8 mouse cellular contexts compared by ENCODE assay signal in genomic region chr7:16018016-16018810, GRCm38 (mm10). TPM values are rescaled to one million over a fixed set of nuclear protein-coding genes. Genes with fewer than 3 reads are reported as not detected.
DNase-seq lines count a peak whose midpoint lies in the region; ATAC-seq and TF ChIP-seq lines count a peak whose summit lies in the region.

No protein-coding gene starts in this region.

- intact Hi-C loops in gastrocnemius, postnatal 36 days (cut with DNase I): no loop called here

- no peak overlapping the region for H3K4me2 ChIP-seq in lung, embryonic 15.5 days
- H3K4me2 ChIP-seq in stomach, postnatal 0 days (replicated peaks; ENCODE audit: low read depth): no peak overlapping the region

- TF ChIP-seq CTCF in testis, adult 2 months (IDR thresholded peaks at IDR 0.05; ENCODE audit: control insufficient read depth, insufficient read depth, insufficient replicate concordance, low read depth, low read length): no peak
- TF ChIP-seq CTCF in stomach, postnatal 0 days (IDR thresholded peaks at IDR 0.05; ENCODE audit: low read depth): no peak

- H3K27me3 ChIP-seq in testis, adult 2 months (ENCODE audit: control insufficient read depth, insufficient read depth, low read length): no peaks in the 10 kb centered on the region
- H3K27me3 ChIP-seq in lung, embryonic 15.5 days: no peaks in the 10 kb centered on the region
- no peaks in the 10 kb centered on the region for H3K27me3 ChIP-seq in stomach, postnatal 0 days (ENCODE audit: control insufficient read depth, insufficient read depth, low read length)

- ATAC-seq in inflammation-experienced regulatory T-cells, adult 6 months: peak; percentile 96
- ATAC-seq in lung, embryonic 15.5 days (ENCODE audit: borderline replicate concordance, extremely low read depth, low FRiP score, low TSS enrichment): peak; percentile 68
- peak; percentile 72 for ATAC-seq in stomach, postnatal 0 days (ENCODE audit: low FRiP score, low TSS enrichment)

- WGBS in lung, embryonic 15.5 days: 59% methylated on average over 9 of the region's 9 CpGs
- 63% methylated on average over 9 of the region's 9 CpGs for WGBS in stomach, postnatal 0 days

- peaks cover 7% of the 10 kb centered on the region for H3K4me1 ChIP-seq in testis, adult 2 months (ENCODE audit: control insufficient read depth, insufficient read depth, low read length)
- H3K4me1 ChIP-seq in lung, embryonic 15.5 days: peaks cover 7% of the 10 kb centered on the region; the same call in 1 of the 2 replicates
- H3K4me1 ChIP-seq in stomach, postnatal 0 days (replicated peaks; ENCODE audit: control insufficient read depth, insufficient read depth): no peaks in the 10 kb centered on the region; the same call in 1 of the 2 replicates

- peak overlapping the region; percentile 44 for H3K27ac ChIP-seq in testis, adult 2 months (ENCODE audit: control insufficient read depth, insufficient read depth, low read depth, low read length)
- H3K27ac ChIP-seq in lung, embryonic 15.5 days: peak overlapping the region; percentile 54
- peak overlapping the region; percentile 15 for H3K27ac ChIP-seq in stomach, postnatal 0 days (replicated peaks)

- TF ChIP-seq EP300 in stomach, postnatal 0 days (optimal IDR thresholded peaks at IDR 0.05): no peak

- no peak overlapping the region for H3K9ac ChIP-seq in lung, embryonic 15.5 days
- H3K9ac ChIP-seq in stomach, postnatal 0 days (ENCODE audit: low read length): no peak overlapping the region

- H3K4me3 ChIP-seq in testis, adult 2 months (ENCODE audit: control insufficient read depth, low read depth, low read length): no peak overlapping the region
- no peak overlapping the region for H3K4me3 ChIP-seq in lung, embryonic 15.5 days
- H3K4me3 ChIP-seq in stomach, postnatal 0 days (ENCODE audit: low read depth, low read length): no peak overlapping the region

- no peaks in the 10 kb centered on the region for H3K9me3 ChIP-seq in lung, embryonic 15.5 days
- H3K9me3 ChIP-seq in stomach, postnatal 0 days (ENCODE audit: control insufficient read depth, low read length): no peaks in the 10 kb centered on the region

- TF ChIP-seq POLR2A in testis, adult 2 months (IDR thresholded peaks at IDR 0.05; ENCODE audit: control insufficient read depth, low read depth, low read length): no peak

- H3K36me3 ChIP-seq in testis, adult 2 months (ENCODE audit: control insufficient read depth, insufficient read depth, low read length): no peaks in the 10 kb centered on the region
- no peaks in the 10 kb centered on the region for H3K36me3 ChIP-seq in lung, embryonic 15.5 days
- no peaks in the 10 kb centered on the region; the same call in 1 of the 2 replicates for H3K36me3 ChIP-seq in stomach, postnatal 0 days (ENCODE audit: control insufficient read depth, insufficient read depth, low read length)

- no peak for DNase-seq in testis, postnatal 10 days (ENCODE audit: low spot score)
- DNase-seq in stomach, postnatal 0 days (ENCODE audit: low spot score): peak; percentile 42
- no peak for DNase-seq in gastrocnemius, postnatal 36 days
- no peak for DNase-seq in left cerebral cortex, adult 11 months (ENCODE audit: low spot score)
- no peak for DNase-seq in right cerebral cortex, postnatal 36 days (ENCODE audit: low spot score in 2 of 2)

RNA-seq across cellular contexts. Expression of gene Bicra, which starts 29.5 kb away (rescaled TPM):
- polyA plus RNA-seq in testis, adult 2 months (2012; rRNA removed): 5.9 and 7.3 TPM in 2 replicates
- 1 to 10 TPM; 2.7 to 4.4 (median 4.2) TPM for polyA plus RNA-seq in inflammation-experienced regulatory T-cells, adult 6 months (2017; shearing (Covaris generic))
- polyA plus RNA-seq in lung, embryonic 15.5 days (2015; fragmentation: Nextera tagmentation; extraction: Ambion mirVana): 5.8 and 8.0 TPM in 2 replicates
- polyA plus RNA-seq in stomach, postnatal 0 days (2015; fragmentation: Nextera tagmentation; extraction: Ambion mirVana): 1.8 and 2.3 TPM in 2 replicates
- total RNA-seq in gastrocnemius, postnatal 36 days (2021): 1 to 10 TPM; 4.5 to 6.6 TPM

RNA-seq across cellular contexts. Expression of gene Zfp541, which starts 43.4 kb away (rescaled TPM):
- polyA plus RNA-seq in testis, adult 2 months (2012; rRNA removed): 98.8 and 100 TPM in 2 replicates
- polyA plus RNA-seq in inflammation-experienced regulatory T-cells, adult 6 months (2017; shearing (Covaris generic)): under 1 TPM in 1 of 3 experiments, not detected in 2; 0.07 TPM
- polyA plus RNA-seq in lung, embryonic 15.5 days (2015; fragmentation: Nextera tagmentation; extraction: Ambion mirVana): 0.04 TPM in 1 of 2 replicates, not detected in the other
- 0.05 TPM in 2 replicates for polyA plus RNA-seq in stomach, postnatal 0 days (2015; fragmentation: Nextera tagmentation; extraction: Ambion mirVana)
- total RNA-seq in gastrocnemius, postnatal 36 days (2021): not detected

RNA-seq across cellular contexts. Expression of gene Ehd2, which starts 50.8 kb away (rescaled TPM):
- polyA plus RNA-seq in testis, adult 2 months (2012; rRNA removed): 3.0 and 3.5 TPM in 2 replicates
- polyA plus RNA-seq in inflammation-experienced regulatory T-cells, adult 6 months (2017; shearing (Covaris generic)): under 1 TPM in 2 of 3 experiments, not detected in 1; 0.19 to 0.34 TPM
- polyA plus RNA-seq in lung, embryonic 15.5 days (2015; fragmentation: Nextera tagmentation; extraction: Ambion mirVana): 82.9 and 89.9 TPM in 2 replicates
- polyA plus RNA-seq in stomach, postnatal 0 days (2015; fragmentation: Nextera tagmentation; extraction: Ambion mirVana): 30.7 and 37.7 TPM in 2 replicates
- 10 to 100 TPM; 40.8 to 47.9 TPM for total RNA-seq in gastrocnemius, postnatal 36 days (2021)

Comparison
In these comparisons a context has a peak if more than half of its experiments do, and no peak if none do; other contexts are left out.
1. RNA of gene Zfp541, which starts 43.4 kb away (polyA plus RNA-seq): 98.8 to 100 TPM in testis, adult 2 months; 0.05 TPM in stomach, postnatal 0 days, 0.07 TPM in inflammation-experienced regulatory T-cells, adult 6 months and 0.04 TPM in lung, embryonic 15.5 days; every median in the first group is over 10 times any median in the second.
2. Peak in every context shown above with its lines, with median percentiles within 50 percentile points of each other: H3K27ac ChIP-seq and ATAC-seq.